Mouse (Mus musculus) cerebellum, adult 18-20 months (tissue): ENCODE measurements around the gene Ube2r2.

Experiments used
- DNase-seq, 2 experiments: peaks; one replicate each; pipeline ENCODE4 v3.0.0; 2021

The Ube2r2 gene

GRCm38 (mm10) chr4:41189809-41190208 lies 54.3 kb downstream of the Ube2r2 start:
- DNase-seq: peak; percentile 33 to 40

- no peak for DNase-seq
Measured at GRCm38 (mm10) chr4:41192544-41193512, 57.3 kb downstream of the Ube2r2 start.

- DNase-seq: no peak
Measured at GRCm38 (mm10) chr4:41195328-41195727, 59.8 kb downstream of the Ube2r2 start.

- no peak for DNase-seq
Measured at GRCm38 (mm10) chr4:41196861-41197610, 61.5 kb downstream of the Ube2r2 start.

- DNase-seq: no peak
Measured at GRCm38 (mm10) chr4:41202135-41202534, 66.6 kb downstream of the Ube2r2 start.

- DNase-seq: no peak
Measured at GRCm38 (mm10) chr4:41205751-41206150, 70.2 kb downstream of the Ube2r2 start.

- DNase-seq: no peak
Measured at GRCm38 (mm10) chr4:41208050-41208449, 72.5 kb downstream of the Ube2r2 start.

- DNase-seq: no peak
Measured at GRCm38 (mm10) chr4:41225412-41225811, 89.9 kb downstream of the Ube2r2 start.

GRCm38 (mm10) chr4:41226351-41226750 lies 90.8 kb downstream of the Ube2r2 start:
- DNase-seq: peak; percentile 45 to 49

- no peak for DNase-seq
Measured at GRCm38 (mm10) chr4:41235621-41236020, 100.1 kb downstream of the Ube2r2 start.

GRCm38 (mm10) chr4:41240916-41241315 lies 105.4 kb downstream of the Ube2r2 start:
- DNase-seq: no peak
